Mouse (Mus musculus) kidney, adult 2 months (tissue): ENCODE measurements around the gene Ublcp1.

ENCODE experiments used
- CTCF ChIP-seq: fragments of 200-500 bp; conservative IDR thresholded peaks from 2 replicates; pipeline ENCODE4 v1.5.1; 2011; ENCODE audit warnings: low read depth, mild to moderate bottlenecking, control low read depth, low read length, moderate library complexity, mixed read lengths; ENCODE audit not compliant: insufficient read depth, insufficient read length
- POLR2A ChIP-seq: fragments of 200-500 bp; IDR thresholded peaks from one replicate; pipeline ENCODE4 v1.6.1; 2011; ENCODE audit warnings: low read depth, low read length, control low read depth

DNA sequence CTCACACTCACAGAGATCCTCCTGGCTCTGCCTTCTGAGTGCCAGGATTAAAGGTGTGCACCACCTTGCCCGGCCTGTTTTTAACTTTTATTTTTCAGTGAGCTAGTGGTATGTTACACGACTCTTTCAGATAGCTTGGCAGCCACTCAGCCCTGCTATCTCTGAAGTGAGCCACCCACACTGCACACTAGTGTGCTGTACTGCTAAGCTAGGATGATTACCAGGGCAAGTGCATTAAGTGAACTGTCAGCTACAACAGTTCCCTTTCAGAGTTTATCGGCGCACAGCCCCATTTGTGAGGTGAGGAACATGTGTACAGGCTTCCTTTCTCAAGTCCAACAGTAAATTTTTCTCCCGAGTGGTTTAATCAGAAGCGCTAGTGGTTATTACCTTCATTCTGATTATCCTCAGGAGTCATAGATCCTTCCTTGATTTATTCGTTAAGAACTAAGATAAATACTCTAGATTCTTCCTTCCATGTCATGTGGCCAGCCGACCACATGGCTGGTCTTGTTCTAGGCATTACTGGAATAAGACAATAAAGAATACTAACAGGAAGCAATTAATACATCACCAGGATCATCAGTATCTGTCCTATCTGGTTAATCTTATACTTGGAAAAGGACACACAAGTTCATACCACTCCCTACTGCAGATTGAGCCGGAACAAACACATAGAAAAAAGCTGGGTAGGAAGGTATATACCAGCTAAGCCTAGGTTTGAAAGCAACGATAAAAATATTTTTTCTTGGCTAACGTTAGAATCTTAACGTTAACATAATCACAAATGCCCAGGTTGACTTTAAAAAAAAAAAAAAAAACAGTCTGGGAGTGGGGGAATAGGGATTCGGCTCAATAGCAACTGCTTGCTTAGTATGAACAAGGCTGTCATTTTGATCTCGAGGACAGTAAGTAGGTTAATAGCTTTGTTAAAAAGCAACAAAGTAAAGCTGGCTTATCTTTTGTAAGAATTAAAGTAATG is 42.0 kb upstream of the Ublcp1 start:
- TF ChIP-seq CTCF: no peak
- TF ChIP-seq POLR2A: no peak
